Mouse (Mus musculus): ENCODE results near the gene Tmem140. TPM values are rescaled to one million over a fixed set of nuclear protein-coding genes. Genes with fewer than 3 reads are reported as not detected.

Gene Tmem140
- polyA plus RNA-seq, 2 experiments, result 1.7 to 2.9 TPM

DNA sequence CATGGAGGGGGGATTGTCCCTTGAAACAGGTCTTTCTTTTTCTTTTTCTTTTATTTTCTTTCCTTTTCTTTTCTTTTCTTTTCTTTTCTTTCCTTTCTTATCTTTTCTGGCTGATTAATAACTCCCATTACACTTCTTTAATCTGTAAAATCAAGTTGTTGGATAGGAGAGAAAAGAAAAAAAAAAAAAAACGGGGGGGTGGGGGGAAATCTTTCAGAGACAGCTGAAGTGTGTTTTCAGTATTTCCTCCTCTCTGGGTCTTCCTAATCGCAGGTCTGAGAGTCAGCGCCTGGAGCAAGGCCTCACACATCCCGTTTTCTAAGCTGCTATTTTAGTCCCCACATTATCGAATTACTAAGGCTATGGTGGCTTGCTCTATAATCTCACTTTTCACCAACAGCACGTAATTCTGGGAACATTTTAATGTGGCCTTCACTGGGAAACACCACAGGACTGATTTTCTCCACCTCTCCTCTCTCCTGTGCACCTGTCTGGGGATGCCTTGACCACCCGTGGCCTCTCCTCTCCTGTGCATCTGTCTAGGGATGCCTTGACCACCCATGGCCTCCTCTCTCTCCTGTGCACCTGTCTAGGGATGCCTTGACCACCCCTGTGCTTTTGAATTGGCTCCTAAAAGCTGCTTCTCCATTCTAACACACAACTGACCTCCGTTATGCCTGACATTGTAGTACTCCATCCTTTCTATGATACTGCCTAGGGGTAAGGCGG lies 1.0 kb downstream of the Tmem140 start:
- peaks cover 22 to 41% of the 10 kb centered on the region in 2 experiments for H3K4me1 ChIP-seq (replicated peaks; ENCODE audit: control insufficient read depth in 2 of 2, insufficient read depth in 2 of 2, low read length in 1 of 2)

GRCm38 (mm10) chr6:34865213-34865612 lies 2.3 kb downstream of the Tmem140 start:
- H3K9ac ChIP-seq (replicated peaks), result no peak overlapping the region
- no peak for DNase-seq (ENCODE audit: low read depth in 3 of 3, low spot score in 3 of 3)
- no peak overlapping the region for H3K4me3 ChIP-seq (ENCODE audit: insufficient read depth in 1 of 2, low read depth in 2 of 2, low read length in 2 of 2)
- no peak for ATAC-seq (ENCODE audit: insufficient read depth)
- H3K36me3 ChIP-seq (replicated peaks; ENCODE audit: control insufficient read depth, insufficient read depth, low read depth), result no peaks in the 10 kb centered on the region
- no peak for TF ChIP-seq EP300 (IDR thresholded peaks at IDR 0.05; ENCODE audit: low read depth)
- TF ChIP-seq CTCF (IDR thresholded peaks at IDR 0.05; ENCODE audit: low read depth), result no peak
- 69% methylated on average over 5 of the region's 5 CpGs for WGBS (ENCODE audit: insufficient replicate concordance)
- H3K4me1 ChIP-seq (replicated peaks; ENCODE audit: control insufficient read depth in 2 of 2, insufficient read depth in 2 of 2, low read length in 1 of 2), result peaks cover 35 to 52% of the 10 kb centered on the region in 2 experiments
- H3K27me3 ChIP-seq (ENCODE audit: control insufficient read depth, insufficient read depth, low read length), result no peaks in the 10 kb centered on the region
- peak overlapping the region; percentile 11; the same call in 1 of the 2 replicates for H3K4me2 ChIP-seq (ENCODE audit: low read depth)
- H3K9me3 ChIP-seq (ENCODE audit: control insufficient read depth, low read length), result no peaks in the 10 kb centered on the region
- H3K27ac ChIP-seq, result no peak overlapping the region; the same call in none of the 2 replicates

More for the DNA sequence above, 1.0 kb downstream of the Tmem140 start:
- Histone ChIP-seq H3K36me3 (replicated peaks; ENCODE audit: control insufficient read depth, insufficient read depth, low read depth) (no peaks in the 10 kb centered on the region), H3K4me2 (ENCODE audit: low read depth) (peak overlapping the region; percentile 73), H3K4me3 (ENCODE audit: insufficient read depth in 1 of 2, low read depth in 2 of 2, low read length in 2 of 2) (no peak overlapping the region), H3K9ac (replicated peaks) (no peak overlapping the region), H3K27me3 (ENCODE audit: control insufficient read depth, insufficient read depth, low read length) (no peaks in the 10 kb centered on the region), H3K27ac (no peak overlapping the region), H3K9me3 (ENCODE audit: control insufficient read depth, low read length) (no peaks in the 10 kb centered on the region)
- no peak for TF ChIP-seq EP300 (IDR thresholded peaks at IDR 0.05; ENCODE audit: low read depth)
- no peak for TF ChIP-seq CTCF (IDR thresholded peaks at IDR 0.05; ENCODE audit: low read depth)
- DNase-seq (ENCODE audit: low read depth in 3 of 3, low spot score in 3 of 3) (no peak), ATAC-seq (ENCODE audit: insufficient read depth) (no peak)
- 41% methylated on average over 9 of the region's 9 CpGs for WGBS (ENCODE audit: insufficient replicate concordance)

DNA sequence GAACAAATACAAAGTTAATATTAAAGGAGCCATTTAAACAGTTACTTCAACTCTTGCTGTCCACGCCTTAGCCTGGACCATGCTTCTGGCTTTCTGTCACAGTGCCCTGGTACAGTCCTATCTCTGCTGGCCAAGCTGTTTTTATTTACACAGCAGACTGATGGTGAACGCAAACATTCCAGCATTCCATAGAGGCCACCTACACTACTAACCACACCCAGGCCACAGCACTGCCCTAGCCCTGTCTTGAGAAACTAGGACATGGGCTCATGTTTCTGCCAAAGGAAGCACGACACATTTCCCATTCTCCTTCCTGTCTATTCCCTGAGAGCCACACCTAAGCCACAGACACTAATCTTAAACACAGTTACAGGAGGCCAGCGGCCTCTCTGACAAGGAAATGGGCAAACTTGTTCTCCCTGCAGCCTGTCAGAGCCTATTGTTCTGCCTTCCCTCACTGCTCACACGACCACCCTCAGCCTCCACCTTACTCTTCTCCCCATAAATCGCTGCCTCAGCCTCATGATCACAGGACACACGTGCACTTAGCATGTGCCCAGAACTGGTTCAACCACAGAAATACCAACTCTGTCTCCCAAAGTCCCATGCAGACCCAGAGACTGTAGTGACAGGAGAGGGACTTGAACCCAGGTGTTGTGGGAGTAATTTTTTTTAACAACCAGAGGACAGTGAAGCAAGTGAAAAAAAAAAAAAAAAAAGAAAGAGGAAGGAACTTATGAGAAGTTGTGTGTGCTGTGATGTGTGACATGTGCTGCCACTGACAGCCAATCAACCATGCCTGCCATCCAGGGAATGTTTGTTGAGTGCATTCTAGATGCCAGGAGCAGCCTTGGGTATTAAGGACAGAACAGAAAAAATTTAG lies 3.0 kb downstream of the Tmem140 start:
- H3K9ac ChIP-seq (replicated peaks), result no peak overlapping the region
- ATAC-seq (ENCODE audit: insufficient read depth) (peak; percentile 23; the same call in 1 of the 2 replicates), DNase-seq (ENCODE audit: low read depth in 3 of 3, low spot score in 3 of 3) (no peak)
- H3K27me3 ChIP-seq (ENCODE audit: control insufficient read depth, insufficient read depth, low read length), result no peaks in the 10 kb centered on the region
- H3K9me3 ChIP-seq (ENCODE audit: control insufficient read depth, low read length), result no peaks in the 10 kb centered on the region
- H3K36me3 ChIP-seq (replicated peaks; ENCODE audit: control insufficient read depth, insufficient read depth, low read depth), result no peaks in the 10 kb centered on the region
- WGBS (ENCODE audit: insufficient replicate concordance), result 22% methylated on average over 7 of the region's 7 CpGs
- TF ChIP-seq CTCF (IDR thresholded peaks at IDR 0.05; ENCODE audit: low read depth), result no peak
- TF ChIP-seq EP300 (IDR thresholded peaks at IDR 0.05; ENCODE audit: low read depth), result no peak
- no peak overlapping the region for H3K4me3 ChIP-seq (ENCODE audit: insufficient read depth in 1 of 2, low read depth in 2 of 2, low read length in 2 of 2)
- H3K4me2 ChIP-seq (ENCODE audit: low read depth), result peak overlapping the region; percentile 11; the same call in 1 of the 2 replicates
- peak overlapping the region; percentile 37; the same call in 1 of the 2 replicates for H3K27ac ChIP-seq
- peaks cover 37 to 56% of the 10 kb centered on the region in 2 experiments for H3K4me1 ChIP-seq (replicated peaks; ENCODE audit: control insufficient read depth in 2 of 2, insufficient read depth in 2 of 2, low read length in 1 of 2)

GRCm38 (mm10) chr6:34866786-34867185 lies 3.8 kb downstream of the Tmem140 start:
- Histone ChIP-seq H3K4me2 (ENCODE audit: low read depth) (no peak overlapping the region), H3K4me3 (ENCODE audit: insufficient read depth in 1 of 2, low read depth in 2 of 2, low read length in 2 of 2) (no peak overlapping the region), H3K9me3 (ENCODE audit: control insufficient read depth, low read length) (no peaks in the 10 kb centered on the region), H3K27ac (no peak overlapping the region), H3K9ac (replicated peaks) (no peak overlapping the region), H3K36me3 (replicated peaks; ENCODE audit: control insufficient read depth, insufficient read depth, low read depth) (no peaks in the 10 kb centered on the region), H3K4me1 (replicated peaks; ENCODE audit: control insufficient read depth in 2 of 2, insufficient read depth in 2 of 2, low read length in 1 of 2) (peaks cover 37 to 56% of the 10 kb centered on the region in 2 experiments), H3K27me3 (ENCODE audit: control insufficient read depth, insufficient read depth, low read length) (no peaks in the 10 kb centered on the region)
- WGBS (ENCODE audit: insufficient replicate concordance), result 73% methylated on average over 8 of the region's 8 CpGs
- DNase-seq (ENCODE audit: low read depth in 3 of 3, low spot score in 3 of 3), result no peak
- TF ChIP-seq CTCF (IDR thresholded peaks at IDR 0.05; ENCODE audit: low read depth) (no peak), EP300 (IDR thresholded peaks at IDR 0.05; ENCODE audit: low read depth) (no peak)
- no peak for ATAC-seq (ENCODE audit: insufficient read depth)
